Mouse (Mus musculus): ENCODE data around the gene Sigirr. TPM values are rescaled to one million over a fixed set of nuclear protein-coding genes. Genes with fewer than 3 reads are reported as not detected.

Sigirr gene
- polyA plus RNA-seq, 1 experiment = 4.1 TPM

GRCm38 (mm10) chr7:141064175-141064574 is 36.2 kb downstream of the Sigirr start:
- peaks cover 20% of the 10 kb centered on the region for H3K4me1 ChIP-seq (ENCODE audit: control insufficient read depth, insufficient read depth, low read length)
- no peak for DNase-seq
- TF ChIP-seq POLR2A (IDR thresholded peaks at IDR 0.05; ENCODE audit: borderline replicate concordance, insufficient read depth, low read length) = no peak
- TF ChIP-seq CTCF (IDR thresholded peaks at IDR 0.05; ENCODE audit: borderline replicate concordance, insufficient read depth, low read depth, low read length) = no peak
- H3K27me3 ChIP-seq (ENCODE audit: control insufficient read depth, insufficient read depth, low read length) = no peaks in the 10 kb centered on the region
- WGBS = 89% methylated on average over 7 of the region's 7 CpGs
- H3K4me3 ChIP-seq (replicated peaks; ENCODE audit: insufficient read depth, low read depth, low read length) = no peak overlapping the region
- no peak overlapping the region for H3K27ac ChIP-seq (ENCODE audit: insufficient read depth, low read length)

DNA sequence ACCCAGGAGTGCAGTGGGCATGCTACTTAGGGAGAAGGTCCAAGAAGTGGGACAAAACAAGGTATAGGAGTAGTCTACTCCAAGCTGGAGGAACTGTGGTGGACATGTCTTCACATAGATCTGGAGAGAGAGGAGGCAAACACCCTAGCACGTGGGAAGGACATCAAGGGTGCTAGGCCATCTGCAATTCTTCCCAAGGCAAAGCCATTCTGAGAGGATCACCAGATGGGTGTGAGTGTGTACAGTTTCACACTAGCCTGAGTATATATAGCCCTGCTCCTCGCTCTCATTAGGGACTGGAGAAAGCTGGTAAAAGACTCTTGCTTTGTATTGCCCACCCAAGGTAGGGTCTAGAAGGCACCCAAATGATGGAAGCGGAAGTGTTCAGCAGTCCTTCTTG is 37.0 kb downstream of the Sigirr start:
- Histone ChIP-seq H3K27me3 (ENCODE audit: control insufficient read depth, insufficient read depth, low read length) (no peaks in the 10 kb centered on the region), H3K27ac (ENCODE audit: insufficient read depth, low read length) (no peak overlapping the region), H3K4me3 (replicated peaks; ENCODE audit: insufficient read depth, low read depth, low read length) (no peak overlapping the region), H3K4me1 (ENCODE audit: control insufficient read depth, insufficient read depth, low read length) (peaks cover 20% of the 10 kb centered on the region)
- 74% methylated on average over 3 of the region's 3 CpGs for WGBS
- DNase-seq = no peak
- TF ChIP-seq CTCF (IDR thresholded peaks at IDR 0.05; ENCODE audit: borderline replicate concordance, insufficient read depth, low read depth, low read length) (no peak), POLR2A (IDR thresholded peaks at IDR 0.05; ENCODE audit: borderline replicate concordance, insufficient read depth, low read length) (no peak)

GRCm38 (mm10) chr7:141062525-141062924 is 37.8 kb downstream of the Sigirr start:
- H3K4me3 ChIP-seq (replicated peaks; ENCODE audit: insufficient read depth, low read depth, low read length) = peak overlapping the region; percentile 0
- 0 out of 2 replicates have a peak overlapping the region, but pooled peaks have one; percentile 0 for H3K27ac ChIP-seq (ENCODE audit: insufficient read depth, low read length)
- H3K4me1 ChIP-seq (ENCODE audit: control insufficient read depth, insufficient read depth, low read length) = peaks cover 20% of the 10 kb centered on the region
- WGBS = 13% methylated on average over 7 of the region's 7 CpGs
- DNase-seq = peak; percentile 66 to 81
- no peaks in the 10 kb centered on the region for H3K27me3 ChIP-seq (ENCODE audit: control insufficient read depth, insufficient read depth, low read length)
- TF ChIP-seq CTCF (IDR thresholded peaks at IDR 0.05; ENCODE audit: borderline replicate concordance, insufficient read depth, low read depth, low read length) (no peak), POLR2A (IDR thresholded peaks at IDR 0.05; ENCODE audit: borderline replicate concordance, insufficient read depth, low read length) (no peak)

- WGBS = under 1% methylated on average over 37 of the region's 37 CpGs
- Histone ChIP-seq H3K4me3 (replicated peaks; ENCODE audit: insufficient read depth, low read depth, low read length) (peak overlapping the region; percentile 97), H3K27me3 (ENCODE audit: control insufficient read depth, insufficient read depth, low read length) (no peaks in the 10 kb centered on the region), H3K4me1 (ENCODE audit: control insufficient read depth, insufficient read depth, low read length) (peaks cover 20% of the 10 kb centered on the region), H3K27ac (ENCODE audit: insufficient read depth, low read length) (peak overlapping the region; percentile 49)
- TF ChIP-seq POLR2A (IDR thresholded peaks at IDR 0.05; ENCODE audit: borderline replicate concordance, insufficient read depth, low read length) (no peak), CTCF (IDR thresholded peaks at IDR 0.05; ENCODE audit: borderline replicate concordance, insufficient read depth, low read depth, low read length) (no peak)
- DNase-seq = peak; percentile 46 to 56
Measured at GRCm38 (mm10) chr7:141061269-141061692, 39.1 kb downstream of the Sigirr start.

GRCm38 (mm10) chr7:141060426-141061242 is 39.7 kb downstream of the Sigirr start, which contains the start of gene B4galnt4:
TSS of gene B4galnt4 (plus strand) at chr7:141061104.
- TF ChIP-seq POLR2A (IDR thresholded peaks at IDR 0.05; ENCODE audit: borderline replicate concordance, insufficient read depth, low read length) = peak; percentile 98
- TF ChIP-seq CTCF (IDR thresholded peaks at IDR 0.05; ENCODE audit: borderline replicate concordance, insufficient read depth, low read depth, low read length) = no peak
- no peaks in the 10 kb centered on the region for H3K27me3 ChIP-seq (ENCODE audit: control insufficient read depth, insufficient read depth, low read length)
- WGBS = 1% methylated on average over 72 of the region's 72 CpGs
- peak within 1 kb of the TSS; percentile 97 for H3K4me3 ChIP-seq (replicated peaks; ENCODE audit: insufficient read depth, low read depth, low read length)
- H3K4me1 ChIP-seq (ENCODE audit: control insufficient read depth, insufficient read depth, low read length) = peaks cover 20% of the 10 kb centered on the region
- peak within 1 kb of the TSS; percentile 91 for H3K27ac ChIP-seq (ENCODE audit: insufficient read depth, low read length)
- peak; percentile 94 to 96 for DNase-seq

GRCm38 (mm10) chr7:141059929-141060328 is 40.4 kb downstream of the Sigirr start:
- peak overlapping the region; percentile 97 for H3K4me3 ChIP-seq (replicated peaks; ENCODE audit: insufficient read depth, low read depth, low read length)
- no peaks in the 10 kb centered on the region for H3K27me3 ChIP-seq (ENCODE audit: control insufficient read depth, insufficient read depth, low read length)
- 66% methylated on average over 2 of the region's 2 CpGs for WGBS
- H3K4me1 ChIP-seq (ENCODE audit: control insufficient read depth, insufficient read depth, low read length) = peaks cover 20% of the 10 kb centered on the region
- H3K27ac ChIP-seq (ENCODE audit: insufficient read depth, low read length) = peak overlapping the region; percentile 91; the same call in 1 of the 2 replicates
- DNase-seq = no peak
- TF ChIP-seq CTCF (IDR thresholded peaks at IDR 0.05; ENCODE audit: borderline replicate concordance, insufficient read depth, low read depth, low read length) = no peak
- no peak for TF ChIP-seq POLR2A (IDR thresholded peaks at IDR 0.05; ENCODE audit: borderline replicate concordance, insufficient read depth, low read length)

GRCm38 (mm10) chr7:141058601-141059341 is 41.6 kb downstream of the Sigirr start:
- no peak for TF ChIP-seq CTCF (IDR thresholded peaks at IDR 0.05; ENCODE audit: borderline replicate concordance, insufficient read depth, low read depth, low read length)
- no peak for TF ChIP-seq POLR2A (IDR thresholded peaks at IDR 0.05; ENCODE audit: borderline replicate concordance, insufficient read depth, low read length)
- H3K27me3 ChIP-seq (ENCODE audit: control insufficient read depth, insufficient read depth, low read length) = no peaks in the 10 kb centered on the region
- H3K4me3 ChIP-seq (replicated peaks; ENCODE audit: insufficient read depth, low read depth, low read length) = no peak overlapping the region
- WGBS = 96% methylated on average over 14 of the region's 14 CpGs
- H3K4me1 ChIP-seq (ENCODE audit: control insufficient read depth, insufficient read depth, low read length) = peaks cover 19% of the 10 kb centered on the region
- H3K27ac ChIP-seq (ENCODE audit: insufficient read depth, low read length) = no peak overlapping the region
- DNase-seq = no peak
